Mouse (Mus musculus) stomach, embryonic 16.5 days (tissue): Measurements from ENCODE around the gene Gadd45g. TPM values are rescaled to one million over a fixed set of nuclear protein-coding genes. Genes with fewer than 3 reads are reported as not detected.

Source experiments
- polyA plus RNA-seq: library from polyadenylated mRNA; unstranded; fragments of >200 nt; fragmentation: Nextera tagmentation; extraction: Ambion mirVana; gene quantifications from 2 replicates; pipeline ENCODE4 v1.2.1, GENCODE M21; 2015

Gadd45g gene
- polyA plus RNA-seq, 1 experiment from 2014 or later, result 41.4 TPM

Other genes with a start within 250 kb of the Gadd45g start
- 262 and 274 TPM in 2 replicates for gene Cks2, start 201.4 kb upstream of the Gadd45g start, polyA plus RNA-seq
- gene Secisbp2, start 195.0 kb upstream of the Gadd45g start, polyA plus RNA-seq, result 22.6 and 24.4 TPM in 2 replicates
- gene Sema4d, start 52.9 kb upstream of the Gadd45g start, polyA plus RNA-seq, result 11.5 and 14.1 TPM in 2 replicates